Mouse (Mus musculus): ENCODE results near the gene Tpk1.

DNA sequence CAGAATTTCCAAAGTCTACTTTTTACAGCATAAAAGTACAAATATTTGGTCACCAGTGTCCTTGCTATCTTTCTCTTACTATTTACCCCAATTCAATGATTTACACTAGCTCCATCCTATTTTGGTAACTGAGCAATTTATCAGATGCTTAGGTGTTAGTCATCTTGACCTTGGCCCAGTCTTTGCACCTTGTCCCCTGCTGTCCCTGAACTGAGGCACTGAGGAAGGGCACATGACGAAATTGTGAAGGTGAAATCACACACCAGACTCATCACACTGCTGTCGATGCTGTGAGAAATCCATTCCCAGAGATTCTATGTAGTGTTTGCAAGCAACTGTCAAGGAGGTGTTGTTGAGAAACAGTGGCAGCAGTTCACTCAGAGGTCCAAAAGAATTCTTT is 145.9 kb downstream of the Tpk1 start:
- no peak for TF ChIP-seq EP300 (IDR thresholded peaks at IDR 0.05; ENCODE audit: low read depth)
- no peak for TF ChIP-seq CTCF (IDR thresholded peaks at IDR 0.05; ENCODE audit: low read depth)
